Mouse (Mus musculus) heart, postnatal 14 days (tissue): ENCODE results near the gene Gm10837. TPM values are rescaled to one million over a fixed set of nuclear protein-coding genes. Genes with fewer than 3 reads are reported as not detected.
"Not testable (repeated sequence)": the region's sequence is repeated elsewhere in the genome, so short reads cannot be mapped to it uniquely, and the experiment has no call there.

Experiments used
- DNase-seq, 2 experiments: peaks; one replicate each; pipeline ENCODE4 v3.0.0; 2021 to 2022
- intact Hi-C: fragments of 180-260 bp; cut with DNase I; formaldehyde crosslinking; loops from one replicate; pipeline ENCODE4 v1.15.1; 2025
- long read RNA-seq, 2 experiments: library from polyadenylated mRNA; stranded (forward); transcript quantifications; one replicate each; pipeline ENCODE4 v2.0.0; 2021
- total RNA-seq, 2 experiments: library from RNA; stranded (reverse); gene quantifications; 2 replicates each; pipeline ENCODE4 v1.2.3; 2021

The Gm10837 gene
- not detected for total RNA-seq
- long read RNA-seq, experiment 1 = 0 reads
- long read RNA-seq, experiment 2 = 0 reads

- intact Hi-C loops = loop anchor here (2.0 kb wide), 1 partner anchor 14 kb away; no protein-coding TSS in a partner anchor
- DNase-seq = no peak
Observed at GRCm38 (mm10) chr14:122490441-122491328, at the start of gene Gm10837. TSS of gene Gm10837 (plus strand) at chr14:122490586.

DNA sequence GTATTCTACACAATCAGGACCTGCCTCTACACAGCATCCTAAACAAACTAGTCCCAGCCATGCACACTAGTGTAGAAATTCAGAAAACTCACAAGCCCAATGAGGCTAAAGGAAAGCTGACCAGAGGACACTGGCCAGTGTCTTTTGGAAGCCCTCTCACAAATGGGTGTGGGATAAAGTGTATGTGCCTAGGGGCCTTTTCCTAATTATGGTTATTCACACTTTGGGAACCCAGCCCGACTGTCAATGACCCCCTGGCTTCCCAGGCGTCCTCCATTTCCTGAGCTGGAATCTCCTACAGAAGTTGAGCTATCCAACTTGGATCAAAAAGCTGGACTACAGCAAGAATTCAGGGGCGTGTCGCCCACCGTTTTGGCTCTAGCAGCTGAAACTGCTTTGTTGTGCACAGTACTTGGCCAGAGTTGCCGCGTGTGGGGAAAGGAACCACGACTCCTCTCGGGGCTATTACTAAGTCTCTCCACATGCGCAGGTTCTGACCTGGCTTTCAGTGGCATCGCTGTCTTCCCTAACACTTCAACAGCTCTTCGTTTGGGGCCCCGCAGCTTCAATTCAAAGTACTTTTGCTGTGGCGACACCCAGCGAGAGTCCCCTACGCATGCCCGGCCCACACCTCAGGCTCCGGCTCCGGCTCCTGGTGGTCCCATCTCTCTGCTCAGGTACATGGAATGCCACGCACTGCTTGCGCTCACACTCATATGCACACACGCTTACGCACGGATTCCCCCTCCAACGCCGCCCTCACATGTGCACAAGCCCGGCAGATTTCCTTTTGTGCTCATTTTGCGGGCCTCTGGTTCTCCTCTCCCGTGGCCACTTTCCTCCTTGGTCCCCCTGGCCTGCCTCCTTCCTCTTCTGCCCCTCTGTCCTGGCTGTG lies 40.5 kb upstream of the Gm10837 start:
- no peak for DNase-seq
- intact Hi-C loops = loop anchor here (10.0 kb wide), 1 partner anchor 225 kb away; no protein-coding TSS in a partner anchor

- intact Hi-C loops = no loop called here
- peak in 1 of 2 experiments; percentile 26 for DNase-seq
Observed at GRCm38 (mm10) chr14:122450496-122451382, 39.6 kb upstream of the Gm10837 start, which contains the start of gene Gm5089. TSS of gene Gm5089 (minus strand) at chr14:122451115.

GRCm38 (mm10) chr14:122451551-122452145 lies 38.7 kb upstream of the Gm10837 start:
- intact Hi-C loops = no loop called here
- DNase-seq = no peak

GRCm38 (mm10) chr14:122452701-122453387 lies 37.5 kb upstream of the Gm10837 start:
- DNase-seq = no peak
- intact Hi-C loops = no loop called here

GRCm38 (mm10) chr14:122453388-122453995 lies 36.9 kb upstream of the Gm10837 start:
- intact Hi-C loops = no loop called here
- DNase-seq = no peak

GRCm38 (mm10) chr14:122453996-122454738 lies 36.2 kb upstream of the Gm10837 start:
- DNase-seq = no peak
- intact Hi-C loops = no loop called here

- intact Hi-C loops = no loop called here
- no peak for DNase-seq
Observed at GRCm38 (mm10) chr14:122454901-122455561, 35.4 kb upstream of the Gm10837 start.

GRCm38 (mm10) chr14:122455562-122455958 lies 34.8 kb upstream of the Gm10837 start:
- intact Hi-C loops = no loop called here

GRCm38 (mm10) chr14:122459332-122459731 lies 31.1 kb upstream of the Gm10837 start:
- DNase-seq, intact Hi-C loops: not testable (repeated sequence)

More at GRCm38 (mm10) chr14:122455562-122455958, 34.8 kb upstream of the Gm10837 start:
- DNase-seq = no peak

- intact Hi-C loops = no loop called here
- no peak for DNase-seq
Observed at GRCm38 (mm10) chr14:122459776-122460175, 30.6 kb upstream of the Gm10837 start.

DNA sequence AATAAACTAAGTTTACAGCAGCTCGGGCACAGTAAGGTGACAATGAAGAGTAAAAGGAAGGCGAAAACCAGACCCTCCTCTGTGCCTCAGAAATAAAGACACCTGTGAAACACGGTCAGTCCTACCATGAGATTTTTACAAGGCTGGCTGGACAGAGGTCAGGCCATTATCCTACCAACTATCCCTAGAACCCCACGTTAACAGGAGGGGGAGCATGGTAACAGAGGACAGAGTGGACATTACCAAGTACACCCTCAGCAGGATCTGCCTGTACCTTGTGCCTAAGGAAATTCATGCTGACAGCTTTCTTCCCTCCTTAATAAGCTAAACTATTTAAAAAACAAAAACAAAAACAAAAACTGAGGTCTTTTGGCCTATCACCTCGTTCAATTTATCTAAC lies 30.2 kb upstream of the Gm10837 start:
- intact Hi-C loops = no loop called here
- DNase-seq = no peak

DNA sequence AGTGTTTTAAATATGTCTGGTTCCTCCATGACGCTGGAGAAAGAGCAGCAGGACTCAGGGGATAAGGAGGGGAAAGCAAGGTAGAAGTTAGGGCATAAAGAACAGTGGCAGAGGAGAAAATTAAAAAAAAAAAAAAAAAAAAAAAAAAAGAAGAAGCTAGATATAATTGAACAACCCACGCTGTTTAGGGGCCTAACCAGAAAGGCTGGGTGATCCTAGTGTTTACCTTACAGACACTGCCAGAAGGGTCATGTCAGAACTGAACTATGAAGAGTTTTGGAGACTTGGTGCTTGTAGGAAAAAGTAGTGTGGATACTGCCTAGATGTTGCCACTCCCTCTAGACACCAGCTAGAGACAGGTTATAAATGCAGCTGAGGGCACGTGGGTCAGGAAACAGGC lies 28.9 kb upstream of the Gm10837 start:
- DNase-seq = no peak
- intact Hi-C loops = no loop called here

DNA sequence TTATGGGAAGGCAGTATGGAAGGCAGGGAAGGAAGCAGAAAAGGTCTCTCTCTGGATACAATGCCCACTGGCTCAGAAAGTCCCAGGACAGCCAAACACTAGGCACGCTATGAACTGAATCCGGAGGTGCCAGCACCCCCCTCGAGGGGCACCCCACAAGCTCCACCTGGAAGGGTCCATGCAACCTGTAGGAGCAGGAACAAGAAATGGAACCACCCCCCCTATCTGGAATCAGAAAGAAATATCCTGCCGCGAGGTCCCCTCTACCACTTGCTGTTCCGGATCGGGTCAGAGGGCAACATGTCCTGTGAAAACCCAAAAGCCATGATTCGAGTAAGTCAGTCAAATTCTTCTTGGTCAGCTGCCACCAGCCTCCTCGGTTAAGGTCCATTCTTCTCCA lies 28.4 kb upstream of the Gm10837 start:
- intact Hi-C loops = no loop called here
- no peak for DNase-seq

DNA sequence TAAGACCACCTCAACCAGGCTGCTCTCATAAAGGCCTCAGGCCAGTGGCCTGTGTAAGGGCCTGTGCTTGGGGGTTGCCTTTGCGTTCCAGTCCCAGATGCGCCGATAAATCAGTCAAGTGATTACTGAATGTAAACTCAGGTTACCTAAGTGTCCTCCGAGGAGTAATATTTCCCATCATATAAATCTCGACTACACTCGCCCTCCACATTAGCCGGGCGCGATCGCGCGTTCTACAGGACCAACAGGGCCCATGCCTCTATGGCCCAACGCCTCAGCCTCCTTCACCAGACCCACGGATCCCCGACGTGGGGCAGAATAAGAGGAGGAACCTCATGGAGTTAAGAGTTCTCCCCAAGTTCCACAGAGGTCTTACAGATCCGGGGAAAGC lies 27.7 kb upstream of the Gm10837 start:
- intact Hi-C loops = no loop called here
- no peak for DNase-seq

GRCm38 (mm10) chr14:122463080-122463691 lies 27.2 kb upstream of the Gm10837 start:
- DNase-seq = no peak
- intact Hi-C loops = no loop called here
